Mouse (Mus musculus): ENCODE data around the gene Dnajb14. TPM values are rescaled to one million over a fixed set of nuclear protein-coding genes. Genes with fewer than 3 reads are reported as not detected.
"Not testable (repeated sequence)": the region's sequence is repeated elsewhere in the genome, so short reads cannot be mapped to it uniquely, and the experiment has no call there.

Gene Dnajb14
- polyA plus RNA-seq, 1 experiment from 2014 or later, result 10.4 TPM

DNA sequence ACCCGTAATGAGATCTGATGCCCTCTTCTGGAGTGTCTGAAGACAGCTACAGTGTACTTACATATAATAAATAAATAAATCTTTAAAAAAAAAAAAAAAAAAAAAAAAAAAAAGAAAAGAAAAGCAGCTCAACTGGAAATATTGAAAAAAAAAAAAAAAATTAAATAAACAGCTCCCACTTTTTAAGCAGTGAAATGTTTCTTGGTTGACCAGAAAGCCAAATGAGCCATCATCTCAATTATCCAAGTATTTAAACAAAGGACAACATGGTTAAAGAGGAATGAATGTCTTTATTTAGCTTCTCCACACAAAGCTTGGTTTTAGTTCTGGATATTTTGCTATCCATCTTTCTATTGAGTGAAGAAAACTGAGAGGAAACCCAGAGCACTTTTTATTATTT lies 47.1 kb downstream of the Dnajb14 start:
- not testable (repeated sequence) for H3K27ac ChIP-seq (replicated peaks; ENCODE audit: low read depth, low read length); H3K27me3 ChIP-seq (ENCODE audit: control insufficient read depth, insufficient read depth, low read length); H3K9me3 ChIP-seq (ENCODE audit: control insufficient read depth, low read length); DNase-seq (ENCODE audit: low spot score); H3K4me2 ChIP-seq (ENCODE audit: low read depth, severe bottlenecking); ATAC-seq (ENCODE audit: insufficient number of reproducible peaks, low FRiP score, low TSS enrichment, low read depth); H3K9ac ChIP-seq (ENCODE audit: low read length); H3K4me3 ChIP-seq (ENCODE audit: low read depth, low read length); H3K4me1 ChIP-seq (ENCODE audit: control insufficient read depth, insufficient read depth, low read length); H3K36me3 ChIP-seq (ENCODE audit: control insufficient read depth, insufficient read depth, low read length)
- WGBS, result no CpG with 5 or more reads among the region's 1 CpGs

DNA sequence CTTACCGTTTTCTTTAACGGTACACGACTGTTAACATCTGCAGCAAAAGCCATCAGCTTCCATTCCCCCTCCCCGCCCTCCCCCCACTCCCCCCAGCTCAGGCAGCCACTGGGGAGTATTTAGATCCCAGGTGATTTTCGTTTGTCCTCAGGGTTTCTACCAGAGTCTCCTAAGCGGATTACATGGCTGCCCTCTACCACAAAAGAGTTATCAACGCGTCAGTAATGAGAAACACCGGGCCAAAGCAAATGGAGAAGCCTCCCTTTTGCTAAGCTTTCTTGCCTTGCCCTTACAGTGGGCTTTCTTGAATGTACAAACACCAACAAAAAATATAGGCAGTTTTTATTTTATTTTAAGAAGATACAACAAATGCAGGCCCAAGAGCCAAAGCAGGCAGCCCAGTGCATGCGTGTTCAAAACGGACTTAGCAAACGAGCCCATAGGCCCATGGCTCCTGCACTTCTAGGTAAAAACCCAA lies 50.3 kb downstream of the Dnajb14 start:
- Histone ChIP-seq H3K4me3 (ENCODE audit: low read depth, low read length) (peak overlapping the region; percentile 75), H3K4me1 (ENCODE audit: control insufficient read depth, insufficient read depth, low read length) (peaks cover 4% of the 10 kb centered on the region; the same call in 1 of the 2 replicates), H3K9me3 (ENCODE audit: control insufficient read depth, low read length) (no peaks in the 10 kb centered on the region), H3K27ac (replicated peaks; ENCODE audit: low read depth, low read length) (0 out of 2 replicates have a peak overlapping the region, but pooled peaks have one; percentile 53), H3K36me3 (ENCODE audit: control insufficient read depth, insufficient read depth, low read length) (peaks cover 2% of the 10 kb centered on the region; the same call in 1 of the 2 replicates), H3K27me3 (ENCODE audit: control insufficient read depth, insufficient read depth, low read length) (no peaks in the 10 kb centered on the region), H3K4me2 (ENCODE audit: low read depth, severe bottlenecking) (peak overlapping the region; percentile 56), H3K9ac (ENCODE audit: low read length) (peak overlapping the region; percentile 24)
- ATAC-seq (ENCODE audit: insufficient number of reproducible peaks, low FRiP score, low TSS enrichment, low read depth), result peak; percentile 45; the same call in 1 of the 2 replicates
- no peak for DNase-seq (ENCODE audit: low spot score)
- WGBS, result 22% methylated on average over 12 of the region's 12 CpGs

DNA sequence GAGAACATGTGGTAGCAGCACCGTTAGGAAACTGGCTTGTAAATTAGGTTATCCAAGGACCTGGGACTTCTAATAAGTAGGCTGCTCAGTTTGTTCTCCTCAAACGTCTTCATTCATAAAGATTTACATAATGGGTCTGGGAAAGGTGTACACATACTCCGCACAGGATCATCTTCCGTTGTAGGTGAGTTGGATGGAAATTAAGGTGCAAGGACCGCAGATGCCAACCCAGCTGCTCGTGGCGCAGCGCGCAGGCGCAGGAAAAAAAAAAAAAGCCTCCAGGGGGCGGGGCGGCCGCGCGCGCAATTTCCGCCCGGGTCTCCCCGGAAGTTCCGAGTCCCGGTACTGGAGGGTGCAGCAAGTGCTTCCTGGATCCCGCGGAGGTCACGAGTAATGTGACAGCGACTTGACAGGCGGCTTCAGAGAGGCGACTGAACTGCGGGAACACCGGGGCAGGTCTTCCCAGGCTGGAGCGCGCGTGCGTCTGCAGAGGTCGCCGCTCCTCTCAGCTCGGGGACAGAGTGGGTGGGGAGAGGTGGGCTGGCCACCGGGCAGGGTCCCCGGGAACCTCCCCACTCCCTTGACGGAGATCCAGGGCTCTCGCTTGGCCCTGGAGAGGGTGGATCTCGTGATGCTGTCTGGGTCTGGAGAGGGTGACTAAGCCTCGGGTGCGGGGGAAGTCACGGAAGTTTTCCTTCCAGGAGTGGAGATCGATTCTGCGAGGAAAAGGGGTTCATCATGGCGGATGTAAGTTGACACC lies 50.9 kb downstream of the Dnajb14 start, which contains the start of gene Lamtor3:
Lamtor3 (plus strand) TSS at position 335 of the 760 bp plus-strand sequence.
- Histone ChIP-seq H3K4me2 (ENCODE audit: low read depth, severe bottlenecking) (peak within 1 kb of the TSS; percentile 68), H3K9me3 (ENCODE audit: control insufficient read depth, low read length) (no peaks in the 10 kb centered on the region), H3K9ac (ENCODE audit: low read length) (peak within 1 kb of the TSS; percentile 64), H3K27me3 (ENCODE audit: control insufficient read depth, insufficient read depth, low read length) (no peaks in the 10 kb centered on the region), H3K4me1 (ENCODE audit: control insufficient read depth, insufficient read depth, low read length) (peaks cover 4% of the 10 kb centered on the region; the same call in 1 of the 2 replicates), H3K36me3 (ENCODE audit: control insufficient read depth, insufficient read depth, low read length) (peaks cover 2% of the 10 kb centered on the region; the same call in 1 of the 2 replicates), H3K4me3 (ENCODE audit: low read depth, low read length) (peak within 1 kb of the TSS; percentile 75), H3K27ac (replicated peaks; ENCODE audit: low read depth, low read length) (peak within 1 kb of the TSS; percentile 53; the same call in 1 of the 2 replicates)
- ATAC-seq (ENCODE audit: insufficient number of reproducible peaks, low FRiP score, low TSS enrichment, low read depth) (peak; percentile 76), DNase-seq (ENCODE audit: low spot score) (peak; percentile 93)
- under 1% methylated on average over 44 of the region's 47 CpGs for WGBS

DNA sequence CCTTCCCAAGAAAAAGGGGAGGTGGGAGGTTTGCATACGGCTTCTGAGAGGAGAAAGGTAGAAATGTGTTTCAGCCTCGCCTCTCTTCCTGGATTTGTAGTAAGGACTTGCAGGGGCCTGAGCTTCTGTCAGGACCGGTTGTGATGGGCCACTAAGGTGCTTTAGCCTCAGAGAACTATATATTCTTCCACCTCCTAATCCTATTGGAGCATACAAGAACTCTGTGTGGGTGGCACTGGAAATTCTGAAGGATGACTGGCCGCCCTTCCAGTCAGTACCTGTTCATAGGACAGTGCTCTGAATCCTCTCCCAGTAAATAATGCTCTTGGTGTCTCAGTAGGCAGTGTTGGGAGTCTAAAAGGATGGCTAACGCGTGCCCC lies 51.4 kb downstream of the Dnajb14 start:
- Histone ChIP-seq H3K9me3 (ENCODE audit: control insufficient read depth, low read length) (no peaks in the 10 kb centered on the region), H3K36me3 (ENCODE audit: control insufficient read depth, insufficient read depth, low read length) (peaks cover 2% of the 10 kb centered on the region; the same call in 1 of the 2 replicates), H3K4me2 (ENCODE audit: low read depth, severe bottlenecking) (peak overlapping the region; percentile 68), H3K4me3 (ENCODE audit: low read depth, low read length) (peak overlapping the region; percentile 75), H3K27me3 (ENCODE audit: control insufficient read depth, insufficient read depth, low read length) (no peaks in the 10 kb centered on the region), H3K27ac (replicated peaks; ENCODE audit: low read depth, low read length) (no peak overlapping the region; the same call in 1 of the 2 replicates), H3K4me1 (ENCODE audit: control insufficient read depth, insufficient read depth, low read length) (peaks cover 4% of the 10 kb centered on the region; the same call in 1 of the 2 replicates), H3K9ac (ENCODE audit: low read length) (peak overlapping the region; percentile 47)
- DNase-seq (ENCODE audit: low spot score), result no peak
- WGBS, result 17% methylated on average over 6 of the region's 6 CpGs
- peak; percentile 29; the same call in 1 of the 2 replicates for ATAC-seq (ENCODE audit: insufficient number of reproducible peaks, low FRiP score, low TSS enrichment, low read depth)

DNA sequence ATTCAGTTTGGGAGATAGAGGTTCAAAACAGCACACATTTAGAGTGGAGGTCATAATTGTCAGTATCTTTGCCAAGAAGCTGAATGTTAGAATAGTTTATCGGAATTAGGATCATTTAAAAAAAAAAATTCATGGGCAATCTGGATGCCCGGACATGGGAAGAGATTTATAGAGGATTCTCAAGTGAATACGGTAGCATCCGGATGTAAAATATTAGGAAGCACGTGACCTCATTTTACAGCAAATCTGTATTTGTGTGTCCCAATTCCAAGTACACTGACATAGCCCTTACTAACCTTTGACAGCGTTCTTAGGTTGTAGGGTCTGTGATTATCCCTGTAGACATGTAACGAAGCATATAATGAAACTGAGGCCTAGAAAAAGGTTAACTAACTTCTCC lies 51.9 kb downstream of the Dnajb14 start:
- Histone ChIP-seq H3K9me3 (ENCODE audit: control insufficient read depth, low read length) (no peaks in the 10 kb centered on the region), H3K4me3 (ENCODE audit: low read depth, low read length) (peak overlapping the region; percentile 75; the same call in 1 of the 2 replicates), H3K4me2 (ENCODE audit: low read depth, severe bottlenecking) (peak overlapping the region; percentile 68), H3K27ac (replicated peaks; ENCODE audit: low read depth, low read length) (no peak overlapping the region), H3K27me3 (ENCODE audit: control insufficient read depth, insufficient read depth, low read length) (no peaks in the 10 kb centered on the region), H3K9ac (ENCODE audit: low read length) (no peak overlapping the region; the same call in 1 of the 2 replicates), H3K36me3 (ENCODE audit: control insufficient read depth, insufficient read depth, low read length) (peaks cover 2% of the 10 kb centered on the region; the same call in 1 of the 2 replicates), H3K4me1 (ENCODE audit: control insufficient read depth, insufficient read depth, low read length) (peaks cover 4% of the 10 kb centered on the region; the same call in 1 of the 2 replicates)
- ATAC-seq (ENCODE audit: insufficient number of reproducible peaks, low FRiP score, low TSS enrichment, low read depth) (no peak), DNase-seq (ENCODE audit: low spot score) (no peak)
- WGBS, result 93% methylated on average over 7 of the region's 7 CpGs

DNA sequence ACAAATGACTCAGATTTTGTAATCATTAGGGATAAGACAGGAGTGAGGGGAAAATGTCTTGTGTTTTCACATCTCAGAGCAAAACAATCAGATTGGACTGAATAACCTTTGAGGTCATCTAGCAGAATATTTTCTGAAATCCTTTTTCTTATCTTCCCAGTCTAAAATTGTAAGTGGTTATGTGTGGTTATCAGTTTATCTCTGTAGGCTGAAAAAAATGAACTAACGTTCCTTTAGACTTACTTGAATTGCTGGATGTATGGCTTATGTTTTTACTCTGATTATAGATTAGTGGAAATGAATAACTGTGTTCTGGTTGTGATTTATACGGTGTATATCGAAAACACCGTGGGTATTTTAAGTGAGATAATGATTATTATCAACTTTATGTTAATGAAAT lies 53.1 kb downstream of the Dnajb14 start:
- Histone ChIP-seq H3K27ac (replicated peaks; ENCODE audit: low read depth, low read length) (no peak overlapping the region), H3K4me3 (ENCODE audit: low read depth, low read length) (no peak overlapping the region), H3K36me3 (ENCODE audit: control insufficient read depth, insufficient read depth, low read length) (peaks cover 2% of the 10 kb centered on the region; the same call in 1 of the 2 replicates), H3K9me3 (ENCODE audit: control insufficient read depth, low read length) (no peaks in the 10 kb centered on the region), H3K4me2 (ENCODE audit: low read depth, severe bottlenecking) (no peak overlapping the region), H3K27me3 (ENCODE audit: control insufficient read depth, insufficient read depth, low read length) (no peaks in the 10 kb centered on the region), H3K9ac (ENCODE audit: low read length) (no peak overlapping the region), H3K4me1 (ENCODE audit: control insufficient read depth, insufficient read depth, low read length) (peaks cover 4% of the 10 kb centered on the region; the same call in 1 of the 2 replicates)
- no peak for ATAC-seq (ENCODE audit: insufficient number of reproducible peaks, low FRiP score, low TSS enrichment, low read depth)
- DNase-seq (ENCODE audit: low spot score), result no peak
- WGBS, result 92% methylated on average over 4 of the region's 4 CpGs

DNA sequence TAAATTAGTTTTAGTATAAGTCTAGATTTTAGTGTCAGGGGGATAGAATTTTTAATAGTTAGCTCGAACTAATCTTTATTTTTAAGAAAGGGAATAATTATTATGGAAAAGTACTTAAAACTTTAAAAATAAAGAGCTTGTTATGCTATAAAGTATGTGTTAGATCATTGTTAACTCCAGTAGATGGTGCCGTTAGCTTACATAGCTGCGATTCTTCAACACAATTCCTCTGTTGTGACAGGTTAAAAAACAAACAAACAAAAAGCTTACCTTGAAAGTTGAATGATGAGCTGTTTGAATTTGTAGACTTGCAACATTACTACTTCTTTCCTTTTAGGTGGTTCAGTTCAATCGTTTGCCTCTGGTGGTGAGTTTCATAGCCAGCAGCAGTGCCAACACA lies 59.5 kb downstream of the Dnajb14 start:
- ATAC-seq (ENCODE audit: insufficient number of reproducible peaks, low FRiP score, low TSS enrichment, low read depth), result no peak

DNA sequence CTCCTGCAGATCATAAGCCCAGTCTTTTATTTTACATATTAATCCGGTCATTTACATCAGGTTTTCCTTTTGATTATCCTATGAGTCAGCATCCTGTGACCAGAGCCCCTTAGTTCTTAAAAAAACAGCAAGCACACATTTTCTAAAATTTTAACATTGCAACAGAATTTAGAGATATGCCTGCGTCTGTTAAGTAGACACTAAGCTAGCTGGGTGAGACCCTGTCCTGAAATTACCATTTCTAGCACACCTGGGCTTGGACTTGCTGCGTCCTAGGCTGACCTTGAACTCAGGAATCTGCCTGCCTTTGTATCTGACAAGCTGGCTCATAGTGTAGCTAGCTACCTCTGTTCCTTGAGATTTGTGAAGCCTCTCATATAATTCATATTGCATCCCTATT lies 62.5 kb downstream of the Dnajb14 start:
- DNase-seq (ENCODE audit: low spot score) (no peak), ATAC-seq (ENCODE audit: insufficient number of reproducible peaks, low FRiP score, low TSS enrichment, low read depth) (no peak)
- peaks cover 6% of the 10 kb centered on the region; the same call in 1 of the 2 replicates for H3K36me3 ChIP-seq (ENCODE audit: control insufficient read depth, insufficient read depth, low read length)
- H3K4me2 ChIP-seq (ENCODE audit: low read depth, severe bottlenecking), result no peak overlapping the region
- no peak overlapping the region for H3K27ac ChIP-seq (replicated peaks; ENCODE audit: low read depth, low read length)
- H3K27me3 ChIP-seq (ENCODE audit: control insufficient read depth, insufficient read depth, low read length), result no peaks in the 10 kb centered on the region
- no peak overlapping the region for H3K4me3 ChIP-seq (ENCODE audit: low read depth, low read length)
- H3K9ac ChIP-seq (ENCODE audit: low read length), result no peak overlapping the region
- H3K4me1 ChIP-seq (ENCODE audit: control insufficient read depth, insufficient read depth, low read length), result no peaks in the 10 kb centered on the region
- WGBS, result 94% methylated on average over 3 of the region's 3 CpGs
- no peaks in the 10 kb centered on the region for H3K9me3 ChIP-seq (ENCODE audit: control insufficient read depth, low read length)

More for the DNA sequence above, 59.5 kb downstream of the Dnajb14 start:
- Histone ChIP-seq H3K27me3 (ENCODE audit: control insufficient read depth, insufficient read depth, low read length) (no peaks in the 10 kb centered on the region), H3K4me3 (ENCODE audit: low read depth, low read length) (no peak overlapping the region), H3K9ac (ENCODE audit: low read length) (no peak overlapping the region), H3K27ac (replicated peaks; ENCODE audit: low read depth, low read length) (no peak overlapping the region), H3K4me1 (ENCODE audit: control insufficient read depth, insufficient read depth, low read length) (no peaks in the 10 kb centered on the region), H3K36me3 (ENCODE audit: control insufficient read depth, insufficient read depth, low read length) (peaks cover 6% of the 10 kb centered on the region; the same call in 1 of the 2 replicates), H3K4me2 (ENCODE audit: low read depth, severe bottlenecking) (no peak overlapping the region), H3K9me3 (ENCODE audit: control insufficient read depth, low read length) (no peaks in the 10 kb centered on the region)
- no peak for DNase-seq (ENCODE audit: low spot score)
- 91% methylated on average over 4 of the region's 4 CpGs for WGBS
